Mouse (Mus musculus) testis, postnatal 10 days (tissue): ENCODE results near the gene Dbi.

Experiments
- DNase-seq: peaks from one replicate; pipeline ENCODE4 v3.0.0; 2021; ENCODE audit warnings: low spot score

Gene Dbi

DNA sequence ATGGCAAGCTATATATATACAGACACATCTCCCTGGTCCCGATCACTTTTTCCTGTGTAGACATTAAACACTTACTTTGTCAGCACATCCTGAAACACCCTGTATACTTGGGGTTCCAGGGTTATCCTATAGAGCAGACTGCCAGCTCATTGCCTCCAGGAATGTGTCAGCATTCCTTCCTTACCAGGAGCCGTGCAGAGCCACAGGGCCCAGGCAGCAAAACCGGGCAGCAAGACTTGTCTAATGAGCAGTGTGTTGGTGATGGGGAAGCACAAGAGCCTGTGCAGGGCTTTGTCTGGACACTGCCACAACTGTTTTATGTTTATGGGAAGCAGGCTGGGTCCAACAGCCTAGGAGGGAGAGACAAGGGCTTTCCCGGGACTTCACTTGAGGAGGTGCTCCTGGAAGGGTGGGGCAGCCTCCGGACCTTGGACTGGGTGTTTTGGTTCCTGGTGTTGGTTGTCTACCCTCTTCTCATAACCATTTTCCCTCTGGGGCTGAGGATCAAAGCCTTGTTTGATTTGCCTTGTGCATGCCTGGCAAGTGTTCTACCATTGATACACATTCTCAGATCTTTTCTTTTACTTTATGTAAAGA lies 36.9 kb downstream of the Dbi start:
- no peak for DNase-seq

DNA sequence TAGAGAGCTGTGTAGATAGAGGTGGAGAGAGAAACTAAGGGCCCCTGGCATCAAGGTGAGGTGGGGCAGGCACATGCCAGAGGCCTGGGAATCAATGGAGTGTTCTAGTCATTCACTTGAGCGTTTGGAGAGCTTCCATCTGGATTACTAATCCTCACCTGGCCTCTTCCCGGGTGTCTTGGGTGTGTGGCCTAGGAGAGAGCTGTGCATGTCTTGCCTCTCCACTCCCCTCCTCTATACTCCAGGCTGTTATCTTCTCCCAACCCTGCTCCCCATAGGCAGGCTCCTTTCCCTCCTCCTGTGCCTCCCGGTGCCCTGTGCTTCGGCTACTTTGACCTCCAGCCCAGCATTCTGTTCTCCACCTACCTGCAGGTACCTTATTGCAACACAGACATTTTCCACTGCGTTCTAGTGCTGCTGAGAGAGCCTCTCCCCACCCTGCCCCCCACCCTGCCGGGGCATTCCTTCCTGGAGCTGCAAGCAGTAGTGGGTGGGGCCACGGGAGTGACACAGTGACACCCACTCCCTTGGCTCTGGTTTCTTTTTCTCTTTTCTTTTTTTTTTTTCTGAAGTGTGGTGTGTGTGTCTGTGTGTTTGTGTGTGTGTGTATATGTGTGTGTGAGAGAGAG lies 37.8 kb downstream of the Dbi start:
- no peak for DNase-seq

DNA sequence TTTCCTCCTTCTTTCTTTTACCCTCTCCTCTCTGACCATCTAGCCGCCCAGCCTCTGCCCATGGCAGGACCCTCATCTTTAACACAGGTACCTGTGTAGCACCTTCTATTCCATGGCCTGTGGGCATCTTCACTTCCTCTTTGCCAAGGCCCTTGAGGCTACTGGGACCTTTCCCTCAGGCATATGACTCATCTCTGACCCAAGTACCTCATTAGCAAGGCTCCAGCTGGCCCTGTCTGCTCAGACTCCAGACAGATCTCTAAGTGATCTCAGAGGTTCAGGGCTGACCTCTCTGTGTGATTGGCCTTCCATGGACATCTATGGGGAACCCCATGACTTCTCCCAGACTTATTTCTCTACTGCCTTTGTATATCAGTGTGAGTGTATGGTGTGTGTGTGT lies 40.2 kb downstream of the Dbi start:
- DNase-seq: no peak

DNA sequence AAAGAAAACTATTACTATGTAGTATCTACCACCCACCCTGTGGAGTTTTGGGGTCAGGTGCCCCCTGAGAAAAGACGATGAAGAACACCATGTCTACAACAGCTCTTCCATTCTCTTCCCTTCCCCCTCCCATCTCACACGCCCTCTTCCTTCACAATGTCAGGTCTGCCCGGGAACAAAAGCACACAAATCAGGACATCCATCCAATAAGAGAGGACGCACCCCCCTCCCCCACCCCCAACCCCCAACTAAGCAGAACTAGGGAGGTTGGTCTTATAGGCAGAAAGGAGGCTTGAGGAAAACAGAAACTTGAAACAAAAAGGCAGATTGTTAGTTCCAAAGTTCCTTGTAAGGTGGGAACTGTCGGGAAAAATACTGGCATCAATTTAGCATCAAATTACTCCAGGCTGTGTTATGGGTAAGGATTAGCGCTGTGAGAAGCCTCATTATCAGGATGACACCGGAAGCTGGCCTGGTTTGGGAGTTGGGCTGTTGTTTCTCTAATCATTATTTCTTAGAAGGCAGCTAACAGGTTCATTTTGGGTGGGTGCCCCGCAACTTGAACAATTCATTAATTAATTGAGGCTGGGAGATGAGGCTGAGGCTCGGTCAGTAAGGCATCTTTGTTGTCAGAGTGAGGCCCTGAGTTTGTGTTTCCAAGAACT lies 43.0 kb downstream of the Dbi start:
- DNase-seq: no peak

DNA sequence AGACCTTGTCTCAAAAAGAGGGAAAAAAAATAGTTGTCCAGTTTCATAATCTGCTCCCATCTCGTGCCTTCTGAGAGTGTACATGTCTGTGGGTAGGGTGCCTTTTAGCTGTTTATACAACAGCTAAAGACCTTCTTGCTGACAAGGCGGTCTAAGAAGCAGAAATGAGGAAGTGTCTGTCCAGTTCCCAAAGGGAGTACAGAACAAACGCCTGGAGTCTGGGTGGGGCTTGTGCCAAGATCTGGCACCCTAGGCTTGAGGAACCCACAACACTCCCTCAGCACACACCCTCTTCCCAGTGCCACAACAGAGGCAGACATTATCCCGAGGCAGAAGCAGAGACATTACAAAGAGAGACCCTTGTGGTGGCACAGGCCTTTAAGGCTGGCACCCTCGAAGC lies 45.4 kb downstream of the Dbi start:
- no peak for DNase-seq

DNA sequence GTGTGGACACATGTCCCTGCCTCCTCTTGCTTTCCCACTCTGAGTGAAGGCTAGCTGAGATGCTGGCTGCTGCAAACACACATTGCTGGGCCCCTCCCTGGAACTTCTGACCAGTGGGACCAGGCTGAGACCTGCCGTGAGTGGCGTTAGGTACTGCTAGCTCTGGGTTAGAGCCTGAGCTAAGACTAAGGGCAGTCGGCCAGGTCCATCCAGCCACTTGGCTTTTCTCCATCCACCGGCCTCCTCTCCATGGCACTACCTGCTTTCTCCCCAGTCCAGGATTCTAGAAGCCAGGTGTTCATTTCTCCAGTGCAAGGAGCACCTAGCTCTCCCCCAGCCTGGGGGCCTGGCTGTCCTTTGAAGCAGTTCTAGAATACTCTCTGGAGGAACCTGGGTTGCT lies 45.9 kb downstream of the Dbi start:
- no peak for DNase-seq

DNA sequence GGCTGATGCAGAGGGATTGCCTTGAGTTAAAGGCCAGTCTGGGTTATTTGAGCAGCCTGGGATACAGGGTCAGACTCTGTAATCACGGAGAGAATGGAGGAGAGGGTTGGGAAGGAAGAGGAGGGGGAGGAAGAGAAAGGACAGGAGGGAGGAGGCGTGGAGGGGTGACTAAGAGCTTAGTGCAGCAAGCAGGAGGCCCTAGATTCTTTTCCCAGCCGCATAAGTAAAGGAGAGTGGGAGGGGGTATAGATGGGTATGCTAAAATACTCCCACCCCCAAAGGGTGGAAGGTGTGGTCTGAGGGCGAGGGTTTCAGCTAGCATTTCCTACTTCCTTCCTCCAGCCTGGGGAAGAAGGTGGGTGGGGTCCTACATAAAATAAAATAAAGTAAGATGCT lies 46.6 kb downstream of the Dbi start:
- DNase-seq: no peak

DNA sequence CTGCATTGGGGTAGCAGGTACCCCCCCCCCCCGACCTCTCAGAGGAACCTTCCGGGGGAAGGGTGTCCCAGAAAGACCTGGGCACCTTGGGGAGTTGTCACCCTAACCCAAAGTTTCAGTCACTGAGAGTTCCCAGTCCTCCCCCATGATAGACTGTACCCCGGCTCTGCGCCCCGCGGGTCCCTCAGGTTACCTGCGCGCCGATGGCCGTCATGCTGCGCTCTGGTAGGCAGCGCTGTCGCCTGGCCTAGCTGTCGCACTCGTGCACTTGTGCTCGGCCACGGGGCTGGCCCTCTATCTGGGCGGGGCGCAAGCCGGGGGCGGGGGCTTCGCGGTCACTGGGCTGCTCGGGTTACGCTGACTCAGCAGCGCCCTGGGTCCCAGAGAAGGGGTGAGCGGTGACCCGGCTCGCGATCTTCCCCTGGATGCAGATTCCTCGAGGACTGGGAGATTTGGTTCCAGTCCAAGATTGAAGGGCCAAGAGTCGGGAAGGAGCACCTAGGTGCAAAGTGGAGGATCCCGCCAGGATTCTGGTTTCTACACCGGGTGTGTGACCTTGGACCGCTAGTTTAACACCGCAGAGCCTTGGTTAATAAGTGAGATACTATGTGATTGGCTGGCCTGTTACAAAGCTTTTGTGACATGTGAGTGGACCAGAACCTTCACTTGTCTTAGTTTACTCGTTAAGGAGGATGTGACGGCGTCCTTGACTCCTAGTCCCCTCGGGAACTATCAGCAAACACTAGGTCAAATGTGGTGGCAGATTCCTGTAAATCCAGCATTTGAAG lies 47.2 kb downstream of the Dbi start, which contains the start of gene Tmem37:
Gene Tmem37, minus strand, starts transcription at position 556 of the 788 bp plus-strand sequence.
- peak; percentile 85 for DNase-seq

DNA sequence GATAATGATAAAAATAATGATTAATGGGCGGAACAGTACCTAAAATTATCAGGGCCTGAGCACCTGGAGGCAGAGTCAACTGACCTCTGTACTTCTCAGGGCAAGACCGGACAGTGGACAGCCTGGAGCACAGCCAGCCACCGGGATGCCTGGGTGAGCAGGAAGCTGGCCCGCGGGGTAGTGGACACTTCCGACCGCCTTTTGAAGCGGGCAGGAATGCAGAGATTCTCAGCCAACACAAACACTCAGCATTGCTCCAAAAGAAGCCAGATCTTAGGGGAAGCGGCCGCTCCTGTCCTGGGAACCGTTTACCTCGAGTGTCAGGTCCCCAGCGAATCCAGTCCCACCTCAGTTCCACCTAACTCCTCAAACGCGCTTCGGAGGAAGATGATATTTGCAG lies 48.0 kb downstream of the Dbi start:
- peak; percentile 73 for DNase-seq

DNA sequence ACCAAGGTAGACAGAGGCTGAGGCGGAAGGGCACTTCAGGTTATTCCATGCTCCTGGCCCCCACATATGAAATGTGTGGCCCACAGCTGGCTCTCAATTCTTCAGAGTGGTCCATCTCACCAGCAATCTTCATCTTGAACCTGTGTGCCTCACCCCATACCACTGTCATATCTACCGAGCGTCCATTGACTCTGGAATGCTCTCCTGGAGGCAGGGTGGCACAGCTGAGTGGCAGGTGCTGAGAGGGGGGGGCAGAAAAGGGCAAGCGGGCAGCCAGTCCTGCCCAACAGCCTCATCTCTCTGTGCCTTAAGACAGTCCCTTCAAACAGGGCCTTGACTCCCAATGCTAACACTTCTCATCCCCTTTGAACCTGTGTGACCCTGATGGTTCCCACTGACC lies 49.7 kb downstream of the Dbi start:
- no peak for DNase-seq

DNA sequence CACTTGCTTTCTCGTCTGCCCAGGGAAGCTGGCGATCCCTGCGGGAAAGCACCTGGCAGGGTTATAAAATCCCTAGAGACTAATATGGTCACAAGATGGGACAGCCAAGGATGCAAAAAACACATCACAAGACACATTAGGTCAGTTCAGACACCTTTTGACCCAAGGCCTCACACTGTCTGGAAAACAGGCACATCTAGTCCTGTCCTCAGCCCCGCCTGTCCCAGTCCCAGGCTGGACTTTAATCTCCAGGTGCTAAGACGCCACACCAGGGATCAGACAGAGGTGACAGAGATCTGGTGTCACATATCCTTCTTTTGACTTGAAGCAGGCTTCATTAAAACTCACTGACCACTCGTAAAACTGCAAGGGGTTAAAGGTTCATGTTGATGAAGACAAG lies 50.7 kb downstream of the Dbi start:
- no peak for DNase-seq

DNA sequence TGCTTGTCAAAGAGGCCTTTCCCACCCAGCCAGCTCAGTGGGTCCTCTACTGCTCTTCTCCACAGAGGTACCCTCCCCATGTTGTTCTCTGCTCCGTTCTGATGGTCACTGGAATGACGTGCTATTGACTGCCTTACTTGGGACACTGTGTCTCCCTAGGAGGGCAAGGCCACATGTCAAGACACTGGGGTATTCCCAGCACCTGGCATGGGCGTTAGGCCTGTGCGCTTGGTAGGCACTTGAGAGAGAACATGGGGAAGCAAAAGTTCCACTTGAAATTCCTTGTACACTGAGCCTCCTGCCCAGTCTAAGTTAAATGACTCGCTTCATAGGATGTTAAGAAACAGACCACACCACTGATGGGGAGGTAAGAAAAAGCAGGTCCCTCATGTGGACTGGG lies 51.8 kb downstream of the Dbi start:
- no peak for DNase-seq

DNA sequence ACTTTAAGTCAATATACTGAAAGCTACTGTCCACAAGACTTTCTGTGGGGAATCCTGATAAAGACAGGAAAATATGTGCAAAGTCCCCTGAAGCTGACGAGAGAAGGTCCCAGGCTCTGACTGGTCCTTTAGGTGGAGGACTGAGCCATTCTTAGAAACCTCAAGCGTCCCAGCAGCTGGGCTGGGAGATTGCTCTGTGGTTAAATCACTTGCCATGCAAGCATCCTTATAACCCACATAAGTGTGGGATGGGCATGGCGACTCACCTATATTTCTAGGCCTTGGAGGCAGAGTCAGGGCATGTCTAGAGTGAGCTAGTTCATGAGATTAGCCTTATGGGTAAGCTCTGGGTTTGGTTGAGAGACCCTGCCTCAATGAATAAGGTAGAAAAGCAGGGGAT lies 54.3 kb downstream of the Dbi start:
- no peak for DNase-seq

DNA sequence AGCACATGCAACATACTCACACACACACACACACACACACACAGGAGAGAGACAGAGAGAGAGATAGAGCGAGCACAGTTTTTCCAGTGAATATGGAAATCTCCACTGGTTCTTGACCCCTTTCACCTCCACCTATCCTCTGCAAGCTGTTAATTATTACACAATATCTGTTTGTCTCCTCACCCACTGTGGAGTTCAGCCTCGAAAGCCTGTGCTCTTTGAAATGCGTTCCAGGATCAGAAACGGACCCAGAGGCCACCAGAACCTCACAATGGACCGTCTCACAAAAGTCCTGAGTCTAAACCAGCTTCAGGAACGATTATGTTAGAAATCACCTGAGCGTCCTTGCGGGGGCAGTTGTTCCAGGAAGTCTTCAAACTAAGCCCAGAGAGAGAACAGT lies 54.7 kb downstream of the Dbi start:
- DNase-seq: no peak

DNA sequence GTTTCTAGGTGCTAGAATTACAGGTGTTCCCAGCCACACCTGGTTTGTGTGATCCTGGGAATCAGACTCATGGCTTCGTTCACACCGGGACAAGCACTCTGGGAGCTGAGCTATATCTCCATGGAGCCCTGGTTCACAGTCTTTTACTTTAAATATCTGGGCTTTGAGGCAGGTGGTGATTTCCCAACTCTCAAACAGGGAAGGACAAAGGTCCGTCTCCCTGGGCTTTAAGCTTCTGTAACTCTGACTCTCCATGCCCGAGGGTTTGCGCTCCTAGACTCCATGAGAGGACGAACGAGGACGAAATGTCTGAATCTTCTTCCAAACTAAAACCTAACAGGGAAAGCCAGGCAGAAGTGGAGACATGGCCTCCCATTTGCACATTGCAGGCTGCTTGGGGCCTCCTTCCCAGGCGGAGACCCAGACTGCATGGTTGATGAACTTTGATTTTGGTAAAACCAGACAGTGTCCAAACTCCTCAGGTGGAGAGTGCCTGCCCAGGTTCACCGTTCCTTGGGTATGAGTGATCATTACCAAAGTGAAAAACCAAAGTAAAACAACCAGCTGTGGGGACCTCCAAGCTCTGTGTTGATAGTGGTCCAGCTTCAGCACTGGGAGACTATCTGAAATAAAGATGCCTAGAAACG lies 56.7 kb downstream of the Dbi start:
- DNase-seq: no peak
